8 mouse cellular contexts compared by ENCODE assay signal in the genomic region with DNA sequence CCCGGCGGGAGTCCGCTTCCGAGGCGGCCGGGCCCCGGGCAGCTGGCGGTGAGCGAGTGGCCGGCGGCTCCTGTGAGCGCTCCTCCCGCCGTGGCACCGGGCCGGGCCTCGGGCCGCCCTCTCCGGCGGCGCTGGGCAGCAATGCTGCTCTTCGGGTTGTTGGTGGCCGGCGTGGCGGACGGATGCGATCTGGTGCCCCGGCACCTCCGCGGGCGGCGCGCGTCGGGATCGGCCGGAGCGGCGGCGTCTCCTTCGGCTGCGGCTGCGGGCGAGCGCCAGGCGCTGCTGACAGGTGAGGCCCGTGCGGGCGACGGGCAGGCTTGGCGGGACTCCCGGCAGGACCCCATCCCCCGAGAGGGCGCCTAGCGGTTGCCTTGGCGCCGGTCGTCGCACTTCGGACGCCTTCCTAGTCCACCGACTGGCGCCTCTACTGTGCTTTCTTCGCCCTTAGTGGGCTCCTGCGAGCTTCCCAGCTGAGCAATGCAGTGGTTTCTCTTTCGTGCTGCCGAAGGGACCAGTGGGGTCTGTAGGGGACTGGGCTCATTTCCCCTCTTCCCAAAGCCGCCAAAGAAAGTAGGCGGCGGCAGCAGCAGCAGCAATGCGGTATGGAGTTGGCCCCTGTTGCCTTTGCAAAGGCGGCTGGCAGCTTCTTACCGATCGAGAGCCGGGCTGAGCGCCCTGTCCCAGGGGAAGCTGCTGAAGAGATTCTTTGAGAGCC. TPM values are rescaled to one million over a fixed set of nuclear protein-coding genes. Genes with fewer than 3 reads are reported as not detected.
DNase-seq lines count a peak whose midpoint lies in the region; ATAC-seq lines count a peak whose summit lies in the region.

No protein-coding gene starts in this region.

- no peaks in the 10 kb centered on the region; the same call in 1 of the 2 replicates for H3K27me3 ChIP-seq in hindbrain, embryonic 12.5 days

- no peaks in the 10 kb centered on the region for H3K36me3 ChIP-seq in hindbrain, embryonic 12.5 days

- WGBS in hindbrain, embryonic 12.5 days: under 1% methylated on average over 73 of the region's 76 CpGs

- peak overlapping the region; percentile 95 for H3K9ac ChIP-seq in hindbrain, embryonic 12.5 days

- H3K27ac ChIP-seq in hindbrain, embryonic 12.5 days: peak overlapping the region; percentile 96

- peak; percentile 71 for DNase-seq in R1 (ENCODE audit: low read depth, low spot score)
- DNase-seq in cerebellum, postnatal 14 days: peak; percentile 77 to 80
- DNase-seq in frontal cortex, postnatal 14 days (ENCODE audit: low spot score in 2 of 2): peak; percentile 33 to 52
- DNase-seq in left cerebral cortex, adult 8-10 months (ENCODE audit: low spot score in 2 of 2): peak; percentile 44 to 51
- peak; percentile 68 for DNase-seq in right cerebral cortex, postnatal 10 days (ENCODE audit: low spot score in 2 of 2)
- peak; percentile 52 for DNase-seq in urinary bladder, postnatal 14 days (ENCODE audit: low spot score)

- no peaks in the 10 kb centered on the region for H3K9me3 ChIP-seq in hindbrain, embryonic 12.5 days (replicated peaks)

- peak; percentile 74 for ATAC-seq in hindbrain, embryonic 12.5 days (ENCODE audit: low FRiP score)
- peak; percentile 17 for ATAC-seq in megakaryocyte, adult 5-6 weeks (ENCODE audit: poor library complexity, severe bottlenecking)

- peaks cover 14% of the 10 kb centered on the region for H3K4me1 ChIP-seq in hindbrain, embryonic 12.5 days

- peak overlapping the region; percentile 88 for H3K4me3 ChIP-seq in hindbrain, embryonic 12.5 days

- peak overlapping the region; percentile 83 for H3K4me2 ChIP-seq in hindbrain, embryonic 12.5 days (replicated peaks)

RNA-seq across cellular contexts. Expression of a gene that starts 0.6 kb away (rescaled TPM):
- polyA plus RNA-seq in hindbrain, embryonic 12.5 days (2016; fragmentation: Nextera tagmentation; extraction: Ambion mirVana): 19.2 and 28.0 TPM in 2 replicates
- total RNA-seq in left cerebral cortex, adult 8-10 months (2022): 10 to 100 TPM; 73.6 to 84.1 (median 77.8) TPM
- total RNA-seq in megakaryocyte, adult 5-6 weeks (2015): 31.2 and 33.7 TPM in 2 replicates
- 29.2 and 35.5 TPM in 2 replicates for total RNA-seq in megakaryocyte, adult 5-6 weeks (2017)

Comparison
In these comparisons a context has a peak if more than half of its experiments do, and no peak if none do; other contexts are left out.
1. Peak in every context shown above with its lines: DNase-seq, ATAC-seq, H3K4me3 ChIP-seq and H3K27ac ChIP-seq.